Mouse (Mus musculus): ENCODE measurements around the gene Gm49405.

The Gm49405 gene

GRCm38 (mm10) chr19:4051741-4052515 lies 51.5 kb downstream of the Gm49405 start:
- peak in 1 of 2 experiments; percentile 56 for DNase-seq (ENCODE audit: low spot score in 2 of 2)

- no peak for DNase-seq (ENCODE audit: low spot score in 2 of 2)
Measured at GRCm38 (mm10) chr19:4052516-4053030, 52.1 kb downstream of the Gm49405 start.

- no peak for DNase-seq (ENCODE audit: low spot score in 2 of 2)
Measured at GRCm38 (mm10) chr19:4054613-4055012, 54.2 kb downstream of the Gm49405 start.

Data from right cerebral cortex, postnatal 10 days (tissue).